Mouse (Mus musculus): Measurements from ENCODE around the gene Samm50.

DNA sequence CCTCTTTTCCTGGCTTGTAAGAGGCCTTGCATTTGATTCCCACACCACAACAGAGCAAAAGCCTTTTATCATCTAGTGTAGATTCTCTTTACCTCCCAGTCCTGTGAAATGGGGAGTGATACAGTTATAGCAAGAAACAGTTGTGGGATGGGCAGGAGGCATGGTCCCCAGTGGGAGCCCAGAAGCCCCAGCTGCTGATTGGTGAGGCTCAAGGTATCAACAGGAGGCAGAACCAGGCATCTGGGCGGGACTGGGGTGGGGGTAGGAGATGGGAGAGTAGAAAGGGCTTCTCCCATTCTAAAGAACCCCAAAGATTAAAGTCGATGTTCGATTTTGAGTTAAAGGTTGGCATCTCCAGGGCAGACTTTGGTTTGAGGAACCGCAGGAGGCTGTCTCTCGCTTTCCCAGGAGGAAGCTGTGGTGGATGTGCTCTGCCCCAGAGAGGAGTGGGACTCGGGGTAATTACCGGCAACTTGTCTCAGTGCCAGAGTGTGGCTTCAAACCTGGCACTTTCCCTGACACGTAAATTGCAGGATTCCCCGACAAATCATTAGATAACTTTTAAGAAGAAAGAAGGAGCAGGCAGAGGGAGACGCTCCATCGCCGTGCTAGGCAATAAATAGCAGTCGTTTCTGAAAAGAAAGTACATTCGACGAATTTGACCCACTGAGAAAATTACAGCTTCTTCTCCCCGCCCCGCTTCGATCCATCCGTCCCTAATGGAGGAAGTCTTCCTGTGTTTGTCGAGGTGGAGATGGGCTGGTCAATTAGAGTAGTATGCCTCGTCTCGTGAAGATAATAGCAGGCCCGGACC, 26.1 kb downstream of the Samm50 start:
- no peak for TF ChIP-seq CTCF (IDR thresholded peaks at IDR 0.05; ENCODE audit: control insufficient read depth, insufficient read depth, low read length)
- no peak for TF ChIP-seq POLR2A (IDR thresholded peaks at IDR 0.05; ENCODE audit: borderline replicate concordance, control insufficient read depth, low read depth, low read length)
